Mouse (Mus musculus) midbrain, embryonic 14.5 days (tissue): ENCODE measurements around the gene Snx18. TPM values are rescaled to one million over a fixed set of nuclear protein-coding genes. Genes with fewer than 3 reads are reported as not detected.

ENCODE experiments used
- ATAC-seq: fragments of 200-750 bp; cut with Nextera tagmentation; 2 replicates; pipeline ENCODE4 v1.8.0; 2017; ENCODE audit warnings: moderate number of reproducible peaks, moderate library complexity; ENCODE audit not compliant: low FRiP score, low TSS enrichment
- DNase-seq: peaks from one replicate; pipeline ENCODE4 v3.0.0-alpha.2; 2015
- H3K27ac ChIP-seq: fragments of 300-500 bp; sonication (generic); replicated peaks from 2 replicates; pipeline ENCODE4 v1.5.1; 2014; ENCODE audit warnings: mild to moderate bottlenecking, low read depth, low read length, moderate library complexity
- H3K27me3 ChIP-seq: fragments of 300-500 bp; sonication (generic); 2 replicates; pipeline ENCODE4 v1.6.1; 2014; ENCODE audit warnings: low read length, control low read depth, mixed read lengths; ENCODE audit not compliant: control insufficient read depth, insufficient read depth
- H3K36me3 ChIP-seq: fragments of 300-500 bp; sonication (generic); 2 replicates; pipeline ENCODE4 v1.6.1; 2014; ENCODE audit warnings: low read length, control low read depth; ENCODE audit not compliant: control insufficient read depth, insufficient read depth
- H3K4me1 ChIP-seq: fragments of 300-500 bp; sonication (generic); 2 replicates; pipeline ENCODE4 v1.6.1; 2014; ENCODE audit warnings: mild to moderate bottlenecking, antibody characterized with exemption, low read length, control low read depth; ENCODE audit not compliant: control insufficient read depth, insufficient read depth
- H3K4me2 ChIP-seq: fragments of 300-500 bp; sonication (generic); 2 replicates; pipeline ENCODE4 v1.6.1; 2014; ENCODE audit warnings: mild to moderate bottlenecking, low read length, moderate library complexity
- H3K4me3 ChIP-seq: fragments of 300-500 bp; sonication (generic); replicated peaks from 2 replicates; pipeline ENCODE4 v1.5.1; 2014; ENCODE audit warnings: low read depth, low read length
- H3K9ac ChIP-seq: fragments of 300-500 bp; sonication (generic); replicated peaks from 2 replicates; pipeline ENCODE4 v1.6.1; 2014; ENCODE audit warnings: mild to moderate bottlenecking, low read length, moderate library complexity
- H3K9me3 ChIP-seq: fragments of 300-500 bp; sonication (generic); 2 replicates; pipeline ENCODE4 v1.6.1; 2016; ENCODE audit warnings: low read length, control low read depth, mixed read lengths; ENCODE audit not compliant: control insufficient read depth
- WGBS: fragments of 180-500 bp; shearing (Covaris S2); extraction: QIAGEN DNeasy Blood & Tissue Kit; methylation state at CpG from one replicate; pipeline ENCODE4 v1.1.7; 2014; 5-methylcytosine and 5-hydroxymethylcytosine counted together
- polyA plus RNA-seq: library from polyadenylated mRNA; unstranded; fragments of >200 nt; fragmentation: Nextera tagmentation; extraction: Ambion mirVana; gene quantifications from 2 replicates; pipeline ENCODE4 v1.2.1, GENCODE M21; 2014

Snx18 gene
- 10.3 and 13.2 TPM in 2 replicates for polyA plus RNA-seq

GRCm38 (mm10) chr13:113617891-113618823 lies at the start of gene Snx18:
TSS of gene Snx18 (minus strand) at chr13:113618564.
- Histone ChIP-seq H3K27me3 (no peaks in the 10 kb centered on the region), H3K9ac (peak within 1 kb of the TSS; percentile 87), H3K27ac (peak within 1 kb of the TSS; percentile 91), H3K9me3 (no peaks in the 10 kb centered on the region), H3K4me2 (peak within 1 kb of the TSS; percentile 69), H3K4me1 (peaks cover 41% of the 10 kb centered on the region), H3K36me3 (no peaks in the 10 kb centered on the region), H3K4me3 (peak within 1 kb of the TSS; percentile 86)
- ATAC-seq (peak; percentile 95), DNase-seq (peak; percentile 98)
- under 1% methylated on average over 111 of the region's 119 CpGs for WGBS

GRCm38 (mm10) chr13:113663883-113664282 lies 45.5 kb upstream of the Snx18 start:
- DNase-seq: no peak
- WGBS: 90% methylated on average over 7 of the region's 7 CpGs
- Histone ChIP-seq H3K27ac (no peak overlapping the region), H3K36me3 (no peaks in the 10 kb centered on the region), H3K9me3 (no peaks in the 10 kb centered on the region), H3K9ac (no peak overlapping the region), H3K4me1 (no peaks in the 10 kb centered on the region), H3K27me3 (no peaks in the 10 kb centered on the region), H3K4me2 (no peak overlapping the region), H3K4me3 (no peak overlapping the region)
- ATAC-seq: no peak

- Histone ChIP-seq H3K9ac (no peak within 1 kb of the TSS), H3K36me3 (no peaks in the 10 kb centered on the region), H3K9me3 (no peaks in the 10 kb centered on the region), H3K4me2 (no peak within 1 kb of the TSS), H3K4me1 (no peaks in the 10 kb centered on the region), H3K27ac (no peak within 1 kb of the TSS), H3K4me3 (no peak within 1 kb of the TSS), H3K27me3 (no peaks in the 10 kb centered on the region)
- DNase-seq (peak; percentile 56), ATAC-seq (no peak)
- 67% methylated on average over 28 of the region's 28 CpGs for WGBS
Measured at GRCm38 (mm10) chr13:113663151-113663779, 44.9 kb upstream of the Snx18 start, which contains the start of gene Hspb3. TSS of gene Hspb3 (minus strand) at chr13:113663676.

GRCm38 (mm10) chr13:113661826-113662271 lies 43.5 kb upstream of the Snx18 start:
- ATAC-seq (no peak), DNase-seq (no peak)
- H3K4me1 ChIP-seq: no peaks in the 10 kb centered on the region
- no peaks in the 10 kb centered on the region for H3K27me3 ChIP-seq
- H3K9me3 ChIP-seq: no peaks in the 10 kb centered on the region
- no peak overlapping the region for H3K27ac ChIP-seq
- no peak overlapping the region for H3K9ac ChIP-seq
- H3K4me3 ChIP-seq: no peak overlapping the region
- 82% methylated on average over 7 of the region's 7 CpGs for WGBS
- H3K36me3 ChIP-seq: no peaks in the 10 kb centered on the region
- no peak overlapping the region for H3K4me2 ChIP-seq

- Histone ChIP-seq H3K4me2 (no peak overlapping the region), H3K4me1 (no peaks in the 10 kb centered on the region), H3K36me3 (no peaks in the 10 kb centered on the region), H3K9ac (no peak overlapping the region), H3K9me3 (no peaks in the 10 kb centered on the region), H3K27me3 (no peaks in the 10 kb centered on the region), H3K4me3 (no peak overlapping the region), H3K27ac (no peak overlapping the region)
- ATAC-seq: no peak
- no peak for DNase-seq
- WGBS: 79% methylated on average over 9 of the region's 9 CpGs
Measured at GRCm38 (mm10) chr13:113660576-113661310, 42.4 kb upstream of the Snx18 start.

- H3K9me3 ChIP-seq: no peaks in the 10 kb centered on the region
- H3K4me1 ChIP-seq: no peaks in the 10 kb centered on the region
- H3K9ac ChIP-seq: no peak overlapping the region
- no peak for DNase-seq
- no peak overlapping the region for H3K4me2 ChIP-seq
- H3K36me3 ChIP-seq: no peaks in the 10 kb centered on the region
- no peak for ATAC-seq
- H3K4me3 ChIP-seq: no peak overlapping the region
- WGBS: 81% methylated on average over 7 of the region's 7 CpGs
- no peaks in the 10 kb centered on the region for H3K27me3 ChIP-seq
- no peak overlapping the region for H3K27ac ChIP-seq
Measured at GRCm38 (mm10) chr13:113657204-113657603, 38.8 kb upstream of the Snx18 start.

GRCm38 (mm10) chr13:113656639-113657038 lies 38.3 kb upstream of the Snx18 start:
- no peaks in the 10 kb centered on the region for H3K36me3 ChIP-seq
- ATAC-seq (no peak), DNase-seq (no peak)
- no peak overlapping the region for H3K9ac ChIP-seq
- no peak overlapping the region for H3K4me3 ChIP-seq
- no peaks in the 10 kb centered on the region for H3K4me1 ChIP-seq
- WGBS: 89% methylated on average over 4 of the region's 4 CpGs
- no peak overlapping the region for H3K27ac ChIP-seq
- no peaks in the 10 kb centered on the region for H3K9me3 ChIP-seq
- H3K27me3 ChIP-seq: no peaks in the 10 kb centered on the region
- no peak overlapping the region for H3K4me2 ChIP-seq

- Histone ChIP-seq H3K9ac (no peak overlapping the region), H3K4me1 (no peaks in the 10 kb centered on the region), H3K4me3 (no peak overlapping the region), H3K27ac (no peak overlapping the region), H3K9me3 (no peaks in the 10 kb centered on the region), H3K36me3 (no peaks in the 10 kb centered on the region), H3K4me2 (no peak overlapping the region), H3K27me3 (no peaks in the 10 kb centered on the region)
- WGBS: 85% methylated on average over 4 of the region's 4 CpGs
- DNase-seq (no peak), ATAC-seq (no peak)
Measured at GRCm38 (mm10) chr13:113655511-113655910, 37.1 kb upstream of the Snx18 start.
